Mouse (Mus musculus) frontal cortex, postnatal 14 days (tissue): ENCODE measurements around the gene Sgcb.

Experiments
- DNase-seq, 2 experiments: peaks; one replicate each; pipeline ENCODE4 v3.0.0; 2022; ENCODE audit warnings: low spot score in 2 of 2

Gene Sgcb

GRCm38 (mm10) chr5:73647261-73647900, at the start of gene Sgcb:
Gene Sgcb (minus strand): TSS chr5:73647790.
- DNase-seq, result peak; percentile 74 to 80

- no peak for DNase-seq
These were observed 46.8 kb upstream of the Sgcb start for GRCm38 (mm10) chr5:73694254-73695015.

GRCm38 (mm10) chr5:73693778-73694177, 46.2 kb upstream of the Sgcb start:
- no peak for DNase-seq

GRCm38 (mm10) chr5:73691723-73692520, 44.3 kb upstream of the Sgcb start:
- no peak for DNase-seq

- no peak for DNase-seq
These were observed 42.6 kb upstream of the Sgcb start for GRCm38 (mm10) chr5:73690146-73690545.

- DNase-seq, result no peak
These were observed 41.0 kb upstream of the Sgcb start for GRCm38 (mm10) chr5:73688576-73688975.

GRCm38 (mm10) chr5:73686149-73686548, 38.6 kb upstream of the Sgcb start:
- DNase-seq, result no peak

GRCm38 (mm10) chr5:73683706-73684409, 36.3 kb upstream of the Sgcb start:
- DNase-seq, result no peak

GRCm38 (mm10) chr5:73683221-73683620, 35.6 kb upstream of the Sgcb start:
- DNase-seq, result no peak

GRCm38 (mm10) chr5:73676626-73677025, 29.0 kb upstream of the Sgcb start:
- DNase-seq, result no peak

GRCm38 (mm10) chr5:73675604-73676003, 28.0 kb upstream of the Sgcb start:
- DNase-seq, result no peak

- DNase-seq, result no peak
These were observed 21.8 kb upstream of the Sgcb start for GRCm38 (mm10) chr5:73669386-73669785.

GRCm38 (mm10) chr5:73667877-73668276, 20.3 kb upstream of the Sgcb start:
- DNase-seq, result no peak

GRCm38 (mm10) chr5:73666695-73667094, 19.1 kb upstream of the Sgcb start:
- no peak for DNase-seq

GRCm38 (mm10) chr5:73651855-73652201, 4.2 kb upstream of the Sgcb start:
- no peak for DNase-seq

GRCm38 (mm10) chr5:73651061-73651854, 3.7 kb upstream of the Sgcb start, which contains the start of gene Spata18:
Gene Spata18 (plus strand): TSS chr5:73651379.
- DNase-seq, result no peak

GRCm38 (mm10) chr5:73650365-73650964, 2.9 kb upstream of the Sgcb start:
- no peak for DNase-seq

GRCm38 (mm10) chr5:73642091-73642490, 5.5 kb downstream of the Sgcb start:
- peak in 1 of 2 experiments; percentile 42 for DNase-seq

GRCm38 (mm10) chr5:73641058-73641457, 6.5 kb downstream of the Sgcb start:
- DNase-seq, result no peak

- no peak for DNase-seq
These were observed 10.1 kb downstream of the Sgcb start for GRCm38 (mm10) chr5:73637337-73638107.
